Mouse (Mus musculus) right cerebral cortex, adult 2 months (tissue): ENCODE measurements at regions not wholly inside any gene's neighbourhood (a gene's known extent, or its start where the extent isn't known, plus 50 kb on each side); places are given as distances from the start of the nearest gene placed in this dataset.
A peak's percentile ranks its signal among the peaks of the same experiment; 100 is the strongest.

Experiments used
- DNase-seq, 2 experiments: peaks; one replicate each; pipeline ENCODE4 v3.0.0; 2021 to 2022; ENCODE audit warnings: low spot score in 2 of 2

DNA sequence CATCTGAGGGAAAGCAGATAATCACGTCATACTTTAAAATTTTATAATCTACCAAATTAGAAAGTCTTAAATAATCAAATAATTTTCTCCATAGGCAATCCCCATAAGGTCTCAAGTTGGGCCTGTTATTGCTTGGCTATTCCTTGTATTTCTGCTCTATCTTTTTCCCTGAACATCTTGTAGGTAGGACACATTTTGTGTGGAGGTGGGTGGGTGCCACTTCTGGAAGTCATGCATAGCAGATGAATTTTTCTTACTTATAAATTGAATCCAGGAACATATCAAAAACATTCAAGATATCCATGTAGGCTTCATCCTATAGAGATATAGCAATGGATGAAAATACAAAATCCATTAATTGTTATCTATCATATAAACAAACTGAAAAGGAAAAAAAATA lies 1418.7 kb downstream of the Cdh11 start:
- DNase-seq = no peak

DNA sequence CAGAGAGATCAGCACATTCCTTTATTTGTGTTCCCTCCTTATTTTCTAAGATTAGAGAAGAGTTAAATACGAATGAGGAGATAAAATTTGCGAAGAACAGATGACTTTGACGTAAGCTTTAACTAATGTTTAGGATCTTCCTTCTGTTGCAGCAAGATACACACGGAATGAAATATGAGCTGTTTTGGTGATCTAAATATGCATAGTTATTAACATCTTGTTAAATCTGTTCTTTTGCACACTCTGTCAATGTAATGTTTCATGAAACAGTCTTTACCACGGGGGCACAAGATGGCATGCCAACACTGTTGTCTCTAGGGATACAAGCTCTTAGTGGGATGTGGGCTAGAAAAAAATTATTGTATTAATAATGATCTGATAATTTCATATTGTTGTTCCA lies 1434.6 kb downstream of the Cdh11 start:
- DNase-seq = no peak

DNA sequence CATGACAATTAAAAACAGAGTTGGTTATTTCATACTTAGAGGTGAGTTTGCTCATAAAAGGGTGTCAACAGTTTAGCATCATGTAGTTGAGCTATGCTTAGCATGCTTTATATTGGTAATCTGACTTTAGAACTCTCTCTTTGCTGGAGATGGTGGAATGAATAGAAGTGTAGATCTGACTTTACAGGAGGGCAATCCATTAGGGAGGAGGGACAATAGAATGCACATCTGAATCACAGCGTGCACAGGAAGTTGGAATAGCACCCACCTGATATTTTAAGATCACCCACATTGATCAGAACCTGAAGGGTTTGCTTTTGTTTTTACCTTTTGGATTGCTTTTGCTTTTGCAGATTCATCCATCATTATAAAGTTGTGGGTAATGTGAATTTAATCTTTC lies 1435.7 kb downstream of the Cdh11 start:
- no peak for DNase-seq

- DNase-seq = no peak
These were observed 1456.2 kb downstream of the Cdh11 start for GRCm38 (mm10) chr8:101329290-101329689.

DNA sequence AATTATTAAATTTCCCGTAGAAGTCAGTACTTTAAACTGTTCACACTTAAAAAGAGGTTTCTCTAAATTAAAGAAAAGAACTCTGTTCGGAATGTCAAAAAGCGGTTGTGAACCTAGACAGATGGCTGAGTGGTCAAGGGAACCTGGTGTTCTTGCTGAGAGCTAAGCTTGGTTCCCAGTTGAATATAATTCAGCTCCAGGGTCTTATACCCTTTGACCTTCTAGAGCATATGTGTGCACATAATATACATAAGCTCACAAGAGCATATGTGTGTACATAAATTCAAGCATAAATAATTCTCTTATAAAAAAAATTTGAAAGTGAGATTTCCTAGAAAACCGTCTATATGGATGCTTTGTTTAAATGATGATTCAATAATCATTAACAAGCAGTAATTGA lies 1456.7 kb downstream of the Cdh11 start:
- DNase-seq = no peak

DNA sequence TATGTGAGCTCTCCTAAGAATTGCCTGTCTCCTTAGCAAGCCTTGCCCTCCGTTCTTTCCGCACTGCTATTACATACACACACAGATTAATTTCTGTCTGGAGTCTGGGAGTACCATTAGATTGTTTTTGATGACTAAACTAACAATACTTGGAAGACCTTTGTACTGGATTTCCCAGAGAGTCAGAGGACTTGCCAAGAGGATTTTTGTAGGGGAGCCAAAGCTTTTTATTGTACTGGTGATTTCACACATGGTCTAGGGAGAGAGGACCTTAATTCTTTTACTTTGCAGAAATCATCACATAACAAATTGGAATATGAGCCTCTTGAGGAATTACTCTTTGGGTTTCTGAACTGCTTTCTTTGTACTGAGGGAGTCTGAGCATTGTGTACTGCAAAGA lies 1486.9 kb downstream of the Cdh11 start:
- DNase-seq = no peak

DNA sequence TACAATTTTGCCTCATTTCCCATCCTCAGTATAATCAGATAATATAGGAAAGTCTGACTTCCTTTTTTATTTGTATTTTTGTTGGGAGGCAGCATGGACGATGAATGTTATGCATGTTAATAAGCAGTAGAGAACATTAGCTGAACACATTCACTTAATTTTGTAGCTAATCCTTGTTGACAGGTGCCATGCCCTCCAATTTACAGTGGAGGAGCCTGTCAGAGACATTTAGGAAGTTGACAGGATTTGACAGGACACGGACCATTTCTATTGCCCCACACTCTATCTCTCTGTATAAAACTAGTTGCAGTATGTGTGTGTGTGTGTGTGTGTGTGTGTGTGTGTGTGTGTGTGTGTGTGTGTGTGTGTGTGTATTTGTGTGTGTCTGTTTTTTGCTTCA lies 1495.4 kb downstream of the Cdh11 start:
- no peak for DNase-seq

DNA sequence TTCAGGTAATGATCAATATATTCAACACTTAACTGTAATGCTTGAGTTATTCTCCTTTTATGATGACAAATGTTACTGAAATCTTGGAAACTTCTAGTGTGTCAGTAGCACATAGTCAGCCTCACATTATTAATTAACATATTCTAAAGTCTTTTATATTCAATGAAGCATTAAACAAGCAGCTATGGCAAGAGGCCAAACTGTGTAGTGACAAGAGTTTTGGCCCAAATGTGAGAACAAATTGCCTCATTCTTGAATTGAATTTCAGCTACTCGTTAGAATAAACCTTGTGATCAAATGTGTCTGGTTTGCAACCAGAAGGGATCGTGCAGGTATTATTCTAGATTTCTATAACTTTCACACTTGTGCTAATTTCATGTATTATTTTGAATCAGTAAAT lies 1542.8 kb downstream of the Cdh11 start:
- no peak for DNase-seq

GRCm38 (mm10) chr8:101241854-101242253 lies 1543.6 kb downstream of the Cdh11 start:
- peak; percentile 6 to 10 for DNase-seq

- no peak for DNase-seq
These were observed 1587.5 kb downstream of the Cdh11 start for GRCm38 (mm10) chr8:101197986-101198385.

- no peak for DNase-seq
These were observed 1588.7 kb downstream of the Cdh11 start for GRCm38 (mm10) chr8:101196740-101197139.

- no peak for DNase-seq
These were observed 1596.9 kb downstream of the Cdh11 start for GRCm38 (mm10) chr8:101188566-101188965.

- DNase-seq = no peak
These were observed 1630.5 kb downstream of the Cdh11 start for GRCm38 (mm10) chr8:101154923-101155322.
